Mouse (Mus musculus) kidney, postnatal 0 days (tissue): ENCODE data around the gene Dcaf6. TPM values are rescaled to one million over a fixed set of nuclear protein-coding genes. Genes with fewer than 3 reads are reported as not detected.

Experiments used
- ATAC-seq: fragments of 200-750 bp; cut with Nextera tagmentation; replicated peaks from 2 replicates; pipeline ENCODE4 v1.8.0; 2017; ENCODE audit warnings: low read depth, moderate number of reproducible peaks, moderate TSS enrichment, moderate library complexity; ENCODE audit not compliant: low FRiP score
- DNase-seq: peaks from one replicate; pipeline ENCODE4 v3.0.0-alpha.2; 2016; ENCODE audit warnings: low spot score
- H3K27ac ChIP-seq: fragments of 300-500 bp; sonication (generic); 2 replicates; pipeline ENCODE4 v1.5.1; 2014; ENCODE audit warnings: mild to moderate bottlenecking
- H3K27me3 ChIP-seq: fragments of 300-500 bp; sonication (generic); 2 replicates; pipeline ENCODE4 v1.6.1; 2014; ENCODE audit warnings: low read length, mixed read lengths; ENCODE audit not compliant: insufficient read depth
- H3K36me3 ChIP-seq: fragments of 300-500 bp; sonication (generic); 2 replicates; pipeline ENCODE4 v1.6.1; 2014; ENCODE audit warnings: low read length, mixed read lengths; ENCODE audit not compliant: insufficient read depth
- H3K4me1 ChIP-seq: fragments of 300-500 bp; sonication (generic); replicated peaks from 2 replicates; pipeline ENCODE4 v1.6.1; 2014; ENCODE audit warnings: antibody characterized with exemption, low read length, mixed read lengths; ENCODE audit not compliant: insufficient read depth
- H3K4me2 ChIP-seq: fragments of 300-500 bp; sonication (generic); 2 replicates; pipeline ENCODE4 v1.6.1; 2014; ENCODE audit warnings: mild to moderate bottlenecking, low read length, moderate library complexity, mixed read lengths
- H3K4me3 ChIP-seq: fragments of 300-500 bp; sonication (generic); replicated peaks from 2 replicates; pipeline ENCODE4 v1.5.1; 2014; ENCODE audit warnings: low read depth, low read length
- H3K9ac ChIP-seq: fragments of 300-500 bp; sonication (generic); 2 replicates; pipeline ENCODE4 v1.6.1; 2014; ENCODE audit warnings: low read depth, low read length
- H3K9me3 ChIP-seq: fragments of 300-500 bp; sonication (generic); replicated peaks from 2 replicates; pipeline ENCODE4 v1.6.1; 2016; ENCODE audit warnings: low read length, inconsistent platforms, mixed read lengths
- CTCF ChIP-seq: IDR thresholded peaks from 2 replicates; pipeline ENCODE4 v1.5.1; 2016; ENCODE audit warnings: antibody characterized with exemption, low read depth, mild to moderate bottlenecking, moderate library complexity
- WGBS: fragments of 180-500 bp; shearing (Covaris S2); extraction: QIAGEN DNeasy Blood & Tissue Kit; methylation state at CpG from one replicate; pipeline ENCODE4 v1.1.7; 2014; 5-methylcytosine and 5-hydroxymethylcytosine counted together
- polyA plus RNA-seq: library from polyadenylated mRNA; unstranded; fragments of >200 nt; fragmentation: Nextera tagmentation; extraction: Ambion mirVana; gene quantifications from 2 replicates; pipeline ENCODE4 v1.2.1, GENCODE M21; 2015

Dcaf6 gene
- polyA plus RNA-seq, 1 experiment from 2014 or later = 20.6 TPM

DNA sequence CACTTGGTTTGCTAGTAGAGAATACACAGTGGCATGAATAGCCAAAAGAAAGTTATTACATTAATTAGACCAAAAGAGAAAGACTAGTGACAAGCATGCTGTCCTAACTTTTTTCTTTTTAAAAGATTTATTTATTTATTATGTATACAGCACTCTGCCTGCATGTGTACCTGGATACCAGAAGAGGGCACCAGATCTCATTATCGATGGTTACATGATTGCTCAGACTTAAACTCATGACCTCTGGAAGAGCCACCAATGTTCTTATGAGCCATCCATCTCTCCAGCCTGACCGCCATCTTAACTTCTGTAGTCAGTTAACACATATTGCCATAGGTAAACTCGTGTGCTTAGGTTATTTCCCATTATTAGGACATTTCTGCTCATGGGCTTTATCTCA is 95.2 kb downstream of the Dcaf6 start:
- H3K4me1 ChIP-seq = no peaks in the 10 kb centered on the region
- peak; percentile 29; the same call in 1 of the 2 replicates for TF ChIP-seq CTCF

GRCm38 (mm10) chr1:165363271-165363670 is 97.0 kb downstream of the Dcaf6 start:
- Histone ChIP-seq H3K4me3 (no peak overlapping the region), H3K9me3 (no peaks in the 10 kb centered on the region), H3K4me1 (no peaks in the 10 kb centered on the region), H3K4me2 (no peak overlapping the region), H3K27me3 (no peaks in the 10 kb centered on the region), H3K27ac (no peak overlapping the region), H3K9ac (no peak overlapping the region), H3K36me3 (no peaks in the 10 kb centered on the region)
- WGBS = 88% methylated on average over 2 of the region's 2 CpGs
- ATAC-seq (no peak), DNase-seq (no peak)
- no peak for TF ChIP-seq CTCF

More for the DNA sequence above, 95.2 kb downstream of the Dcaf6 start:
- H3K4me2 ChIP-seq = no peak overlapping the region
- H3K9me3 ChIP-seq = no peaks in the 10 kb centered on the region
- no peak overlapping the region for H3K4me3 ChIP-seq
- no peaks in the 10 kb centered on the region for H3K36me3 ChIP-seq
- H3K27ac ChIP-seq = no peak overlapping the region
- no peak overlapping the region for H3K9ac ChIP-seq
- no peaks in the 10 kb centered on the region for H3K27me3 ChIP-seq
- no peak for ATAC-seq
- WGBS = 93% methylated on average over 3 of the region's 3 CpGs
- no peak for DNase-seq

GRCm38 (mm10) chr1:165356347-165356746 is 103.9 kb downstream of the Dcaf6 start:
- TF ChIP-seq CTCF = no peak
- 33% methylated on average over 2 of the region's 2 CpGs for WGBS
- Histone ChIP-seq H3K4me3 (no peak overlapping the region), H3K4me1 (no peaks in the 10 kb centered on the region), H3K9ac (no peak overlapping the region), H3K27ac (no peak overlapping the region), H3K9me3 (no peaks in the 10 kb centered on the region), H3K4me2 (no peak overlapping the region), H3K27me3 (no peaks in the 10 kb centered on the region), H3K36me3 (no peaks in the 10 kb centered on the region)
- ATAC-seq = no peak
- no peak for DNase-seq

DNA sequence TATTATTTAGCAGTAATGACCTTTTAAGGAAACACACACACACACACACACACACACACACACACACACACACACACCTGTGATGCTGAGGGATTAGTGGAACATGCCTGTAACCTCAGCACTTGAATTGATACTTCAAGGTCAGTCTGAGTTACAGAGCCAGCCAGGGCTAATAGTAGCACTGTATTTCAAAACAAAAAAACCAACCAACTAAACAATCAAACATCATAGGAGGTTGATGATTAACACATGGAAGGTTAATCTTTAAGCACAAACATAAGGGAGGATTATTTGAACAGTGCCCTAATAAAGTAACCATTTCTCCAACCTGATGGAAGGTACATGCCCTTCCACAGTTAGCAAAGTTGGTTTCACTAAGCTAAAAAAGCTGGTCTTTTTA is 111.6 kb downstream of the Dcaf6 start:
- H3K4me2 ChIP-seq = no peak overlapping the region
- H3K4me1 ChIP-seq = no peaks in the 10 kb centered on the region
- ATAC-seq (no peak), DNase-seq (peak; percentile 14)
- H3K9me3 ChIP-seq = no peaks in the 10 kb centered on the region
- H3K27ac ChIP-seq = no peak overlapping the region
- no peak overlapping the region for H3K9ac ChIP-seq
- no peak for TF ChIP-seq CTCF
- peaks cover 5% of the 10 kb centered on the region; the same call in 1 of the 2 replicates for H3K36me3 ChIP-seq
- no peak overlapping the region for H3K4me3 ChIP-seq
- H3K27me3 ChIP-seq = no peaks in the 10 kb centered on the region

DNA sequence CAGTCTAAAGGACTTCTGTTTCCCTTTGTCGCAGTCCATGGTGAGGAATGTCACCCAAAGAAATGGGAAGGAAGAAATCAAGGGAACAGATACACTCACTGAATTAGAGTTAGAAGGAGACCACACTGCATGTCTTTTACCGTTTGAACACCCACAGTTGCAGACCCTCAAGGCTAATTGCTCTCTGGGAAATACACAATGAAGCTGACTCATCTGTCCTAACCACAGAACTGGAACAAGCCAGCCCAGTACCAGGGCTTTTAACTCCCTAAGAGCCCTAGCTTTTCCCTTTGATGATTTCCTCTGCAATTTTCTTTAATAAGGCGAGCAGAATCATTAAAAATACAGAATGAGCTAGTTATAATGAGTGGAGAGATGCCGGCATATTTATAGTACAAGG is 115.8 kb downstream of the Dcaf6 start:
- H3K36me3 ChIP-seq = no peaks in the 10 kb centered on the region
- DNase-seq (no peak), ATAC-seq (no peak)
- H3K9ac ChIP-seq = no peak overlapping the region
- 51% methylated on average over 4 of the region's 4 CpGs for WGBS
- no peaks in the 10 kb centered on the region for H3K9me3 ChIP-seq
- H3K27me3 ChIP-seq = no peaks in the 10 kb centered on the region
- no peak for TF ChIP-seq CTCF
- peak overlapping the region; percentile 14; the same call in 1 of the 2 replicates for H3K27ac ChIP-seq
- H3K4me3 ChIP-seq = no peak overlapping the region
- H3K4me1 ChIP-seq = no peaks in the 10 kb centered on the region
- no peak overlapping the region for H3K4me2 ChIP-seq

GRCm38 (mm10) chr1:165342126-165342525 is 118.1 kb downstream of the Dcaf6 start:
- Histone ChIP-seq H3K9me3 (no peaks in the 10 kb centered on the region), H3K9ac (no peak overlapping the region), H3K4me2 (no peak overlapping the region), H3K36me3 (no peaks in the 10 kb centered on the region), H3K27me3 (no peaks in the 10 kb centered on the region), H3K4me1 (no peaks in the 10 kb centered on the region), H3K4me3 (no peak overlapping the region), H3K27ac (no peak overlapping the region)
- no peak for TF ChIP-seq CTCF
- no peak for DNase-seq
- WGBS = 71% methylated on average over 7 of the region's 7 CpGs
- ATAC-seq = no peak

- H3K27me3 ChIP-seq = no peaks in the 10 kb centered on the region
- no peak overlapping the region for H3K4me2 ChIP-seq
- TF ChIP-seq CTCF = no peak
- 62% methylated on average over 3 of the region's 3 CpGs for WGBS
- DNase-seq (no peak), ATAC-seq (no peak)
- H3K4me1 ChIP-seq = no peaks in the 10 kb centered on the region
- H3K27ac ChIP-seq = no peak overlapping the region
- H3K9me3 ChIP-seq = no peaks in the 10 kb centered on the region
- H3K9ac ChIP-seq = no peak overlapping the region
- peaks cover 7% of the 10 kb centered on the region; the same call in 1 of the 2 replicates for H3K36me3 ChIP-seq
- H3K4me3 ChIP-seq = no peak overlapping the region
Observed at GRCm38 (mm10) chr1:165332797-165333196, 127.5 kb downstream of the Dcaf6 start.
